Mouse (Mus musculus) myocyte (in vitro differentiated cells): ENCODE measurements around the gene Vkorc1.

Experiments used
- POLR2A ChIP-seq: IDR thresholded peaks from one replicate; pipeline ENCODE4 v1.6.1; 2011; ENCODE audit warnings: low read depth, mild to moderate bottlenecking, control low read depth, moderate library complexity; ENCODE audit not compliant: insufficient read length
- REST ChIP-seq: IDR thresholded peaks from one replicate; pipeline ENCODE4 v1.6.1; 2011; ENCODE audit warnings: mild to moderate bottlenecking, control low read depth, moderate library complexity; ENCODE audit not compliant: insufficient read depth, insufficient read length

DNA sequence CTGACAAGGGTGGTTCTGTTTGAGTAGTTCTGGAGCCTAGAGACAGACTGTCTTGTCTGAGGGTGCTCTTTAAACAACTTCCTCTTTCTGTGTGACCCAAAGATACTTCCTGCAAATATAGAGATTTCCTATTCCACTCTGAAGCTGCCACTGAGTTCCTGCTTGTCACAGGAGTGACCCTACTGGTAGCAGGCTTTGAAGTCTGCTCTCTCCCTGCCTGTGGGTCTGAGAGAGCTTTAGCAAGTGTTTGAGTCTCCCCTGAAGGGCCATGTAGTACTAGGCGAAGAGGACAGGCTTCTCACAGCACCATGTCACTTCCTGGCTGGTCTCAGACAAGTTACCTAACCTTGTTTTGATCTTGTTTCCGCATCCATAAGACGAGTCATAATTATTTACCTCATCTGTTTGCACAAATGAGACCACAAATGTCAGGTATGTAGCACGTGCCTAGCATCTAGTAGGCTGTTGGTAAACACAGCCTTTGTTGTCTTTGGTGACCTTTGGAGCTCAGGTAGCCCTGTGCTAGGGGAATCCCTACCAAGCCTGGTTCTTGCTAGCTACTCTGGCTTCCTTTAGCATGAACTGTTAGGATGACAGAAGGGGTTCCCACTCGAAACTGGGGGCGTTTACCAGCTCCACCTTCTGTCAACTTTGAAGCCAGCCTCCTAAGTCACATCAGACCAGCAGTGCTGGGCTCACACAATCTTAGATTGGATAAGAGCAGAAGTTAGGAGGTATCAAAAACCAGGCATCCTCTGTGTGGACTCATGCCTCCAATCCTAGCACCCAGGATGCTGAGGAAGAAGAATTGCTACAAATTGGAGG is 27.2 kb upstream of the Vkorc1 start:
- no peak for TF ChIP-seq REST
- no peak for TF ChIP-seq POLR2A
